Mouse (Mus musculus): ENCODE data around the gene Mpv17l. TPM values are rescaled to one million over a fixed set of nuclear protein-coding genes. Genes with fewer than 3 reads are reported as not detected.
"Not testable (repeated sequence)": the region's sequence is repeated elsewhere in the genome, so short reads cannot be mapped to it uniquely, and the experiment has no call there.

Gene Mpv17l
- total RNA-seq, 2 experiments from 2014 or later: 0.74 to 1.3 TPM

DNA sequence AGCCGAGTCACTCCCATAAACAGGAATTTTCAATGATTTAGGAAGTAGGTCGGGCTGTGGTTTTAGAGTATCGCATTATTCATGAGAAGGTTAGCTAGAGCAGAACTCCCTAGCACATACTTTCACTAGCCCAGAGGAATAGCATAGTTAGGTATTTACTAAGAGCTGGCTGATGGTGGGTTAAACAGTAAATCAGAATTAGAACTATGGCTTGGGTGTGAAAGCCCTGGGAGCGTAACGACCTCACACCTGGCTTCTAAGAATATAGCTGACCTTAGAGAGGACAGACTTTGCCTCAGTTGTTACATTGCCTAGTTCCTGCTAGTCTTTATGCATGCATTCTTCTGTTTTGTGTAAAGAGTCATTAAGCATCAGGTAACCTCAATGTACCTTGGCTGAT is 20.0 kb downstream of the Mpv17l start:
- DNase-seq; intact Hi-C loops (cut with DNase I): not testable (repeated sequence)

GRCm38 (mm10) chr16:13927456-13928075 is 24.6 kb downstream of the Mpv17l start:
- intact Hi-C loops (cut with DNase I): no loop called here
- no peak for DNase-seq

DNA sequence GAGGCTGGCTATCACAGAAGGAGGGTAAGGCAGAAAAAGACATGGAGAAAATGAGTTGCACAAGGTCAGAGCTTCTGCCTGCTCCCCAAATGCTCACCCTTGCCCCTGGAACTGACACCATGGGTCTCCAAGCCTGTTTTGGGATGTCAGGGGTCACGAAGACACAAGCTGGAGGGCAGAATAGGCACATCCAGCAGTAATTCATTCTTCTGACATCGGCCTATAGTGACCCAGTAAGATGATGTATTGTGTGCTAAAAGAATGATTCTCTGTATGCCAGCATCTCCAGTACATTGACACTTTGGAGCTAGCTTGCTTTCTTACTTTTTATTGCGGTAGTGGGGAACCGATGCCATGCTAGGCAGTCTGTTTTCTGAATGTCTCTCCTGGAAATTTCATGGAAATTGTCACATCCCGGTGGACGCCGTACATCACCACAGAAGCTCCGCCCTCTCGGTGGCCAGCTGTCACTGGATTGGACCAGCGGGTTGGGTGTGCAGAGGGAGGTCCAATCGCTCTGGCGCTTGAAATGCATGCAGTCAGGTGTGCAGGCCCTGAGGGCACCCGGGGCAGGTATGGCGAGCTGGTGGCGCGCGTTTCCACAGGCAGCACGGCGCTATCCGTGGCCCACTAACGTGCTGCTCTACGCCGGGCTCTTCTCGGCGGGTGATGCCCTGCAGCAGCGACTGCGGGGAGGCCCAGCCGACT is 37.3 kb downstream of the Mpv17l start:
- intact Hi-C loops (cut with DNase I): no loop called here
- DNase-seq: peak; percentile 31 to 41

DNA sequence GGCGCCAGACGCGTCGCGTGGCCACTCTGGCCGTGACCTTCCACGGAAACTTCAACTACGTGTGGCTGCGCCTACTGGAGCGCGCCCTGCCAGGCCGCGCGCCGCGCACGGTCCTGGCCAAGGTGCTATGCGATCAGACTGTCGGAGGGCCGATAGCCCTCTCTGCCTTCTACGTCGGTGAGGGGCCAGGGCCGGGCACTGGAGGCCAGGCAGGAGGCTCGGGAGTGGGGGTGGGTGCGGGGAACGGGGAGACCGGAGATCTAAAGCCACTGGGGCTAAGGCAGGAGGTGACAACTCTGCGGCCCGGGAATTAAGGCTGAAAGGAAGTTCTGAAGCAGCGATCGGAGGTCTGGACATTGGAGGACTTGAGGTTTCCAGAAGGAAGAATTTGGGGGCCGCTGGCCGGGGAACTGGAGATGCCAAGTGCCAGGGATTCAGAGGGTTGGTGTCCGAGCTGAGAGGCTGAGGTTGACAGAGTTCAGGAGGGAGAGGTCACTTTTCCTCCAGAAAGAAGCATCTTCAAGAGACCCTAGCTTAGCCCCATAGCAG is 38.0 kb downstream of the Mpv17l start:
- no peak for DNase-seq

DNA sequence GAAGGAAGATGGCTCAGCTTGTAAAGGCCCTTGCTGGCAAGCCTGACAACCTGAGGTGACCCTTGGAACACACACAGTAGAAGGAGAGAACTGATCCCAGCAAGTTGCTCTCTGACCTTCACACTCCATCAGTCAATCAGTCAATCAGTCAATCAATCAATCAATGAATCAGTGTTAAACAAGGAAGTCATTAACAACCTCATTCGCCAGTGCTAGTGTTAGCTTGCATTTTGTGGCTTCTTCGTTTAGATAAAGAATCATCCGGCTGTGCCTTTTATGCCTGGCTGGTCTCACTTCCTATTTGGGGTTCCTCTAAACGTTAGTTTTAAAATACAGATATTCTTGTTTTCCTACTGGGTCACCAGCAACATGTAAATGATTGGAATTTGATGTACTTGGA is 41.2 kb downstream of the Mpv17l start:
- intact Hi-C loops (cut with DNase I): no loop called here
- no peak for DNase-seq

More for the DNA sequence above, 38.0 kb downstream of the Mpv17l start:
- intact Hi-C loops (cut with DNase I): no loop called here

GRCm38 (mm10) chr16:13944752-13945151 is 41.8 kb downstream of the Mpv17l start:
- intact Hi-C loops (cut with DNase I): no loop called here
- DNase-seq: no peak

- intact Hi-C loops (cut with DNase I): no loop called here
- no peak for DNase-seq
Measured at GRCm38 (mm10) chr16:13945153-13945552, 42.2 kb downstream of the Mpv17l start.

DNA sequence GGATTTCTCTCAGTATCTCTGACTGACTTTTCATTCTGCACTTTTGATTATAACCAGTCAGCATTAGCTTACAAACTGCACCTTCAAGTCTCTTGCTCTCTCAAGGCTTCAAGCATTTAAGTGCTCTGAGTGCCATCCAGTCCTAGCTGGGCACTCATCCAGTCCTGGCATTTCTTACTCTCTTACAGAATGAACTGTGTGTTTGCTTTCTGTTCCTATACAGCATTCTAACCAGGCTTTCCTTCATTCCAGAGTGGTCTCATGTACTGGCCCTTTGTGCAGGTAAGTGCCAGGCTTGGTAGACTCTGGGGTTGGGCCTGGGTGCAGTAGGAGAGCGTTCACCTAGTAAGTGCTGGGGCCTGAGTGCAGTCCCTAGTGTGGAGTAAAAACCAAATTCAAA is 43.3 kb downstream of the Mpv17l start:
- intact Hi-C loops (cut with DNase I): no loop called here
- DNase-seq: no peak

DNA sequence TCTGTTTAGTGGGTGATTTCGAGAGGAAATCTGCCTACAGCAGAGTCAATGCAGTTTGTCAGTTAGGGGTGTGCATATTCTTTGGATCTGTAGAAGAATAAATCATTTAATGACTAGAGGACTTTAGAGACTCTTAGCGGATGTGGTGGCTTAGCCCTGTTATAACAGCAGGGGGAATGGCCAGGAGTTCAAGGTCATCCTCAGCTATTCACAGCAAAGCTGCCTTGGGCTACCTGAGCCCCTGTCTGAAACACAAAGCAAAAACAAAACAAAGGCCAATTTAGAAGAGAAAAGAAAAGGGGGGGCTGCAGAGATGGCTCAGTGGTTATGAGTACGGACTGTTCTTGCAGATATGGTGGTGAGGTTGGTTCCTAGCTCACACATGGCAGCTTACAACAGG is 48.3 kb downstream of the Mpv17l start:
- DNase-seq: no peak
- intact Hi-C loops (cut with DNase I): no loop called here

DNA sequence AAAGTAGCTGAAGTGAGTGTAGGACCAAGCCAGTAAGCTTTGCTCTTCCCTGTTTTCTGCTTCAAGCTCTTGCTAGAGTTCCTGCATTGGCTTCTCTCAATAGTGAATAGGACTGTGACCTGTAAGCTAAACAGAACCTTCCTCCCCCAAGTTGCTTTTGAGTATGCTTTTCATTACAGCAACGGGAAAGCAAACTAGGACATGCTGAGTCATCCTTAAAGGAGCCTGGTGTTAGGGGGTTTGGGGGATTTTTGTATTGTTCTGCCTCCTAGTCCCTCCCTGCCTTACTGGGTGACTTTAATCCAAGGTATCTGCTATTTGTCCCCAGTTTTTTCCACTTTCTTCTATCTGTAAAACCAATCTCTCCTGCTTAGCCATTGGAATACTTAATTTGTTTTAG is 59.1 kb downstream of the Mpv17l start:
- no peak for DNase-seq
- intact Hi-C loops (cut with DNase I): no loop called here

GRCm38 (mm10) chr16:13969096-13969495 is 66.1 kb downstream of the Mpv17l start:
- DNase-seq: no peak
- intact Hi-C loops (cut with DNase I): no loop called here

DNA sequence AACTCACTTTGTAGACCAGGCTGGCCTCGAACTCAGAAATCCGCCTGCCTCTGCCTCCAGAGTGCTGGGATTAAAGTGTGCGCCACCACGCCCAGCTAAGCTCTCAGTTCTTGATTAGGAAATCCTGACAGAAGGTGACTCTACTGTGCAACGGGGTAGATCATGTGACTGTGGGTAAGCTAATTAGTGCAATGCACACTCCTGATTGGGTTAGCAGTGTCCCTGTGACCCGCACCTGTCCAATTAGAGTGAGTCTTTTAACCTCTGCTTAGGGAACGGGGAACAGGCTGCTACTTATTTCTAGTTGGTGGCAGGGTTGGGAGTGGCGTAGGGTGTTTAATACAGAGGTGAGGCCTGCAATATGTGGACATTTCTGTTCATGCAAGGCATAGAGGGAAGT is 69.1 kb downstream of the Mpv17l start:
- intact Hi-C loops (cut with DNase I): no loop called here
- no peak for DNase-seq

- intact Hi-C loops (cut with DNase I); DNase-seq: not testable (repeated sequence)
Measured at GRCm38 (mm10) chr16:13976358-13976896, 73.5 kb downstream of the Mpv17l start.

- DNase-seq; intact Hi-C loops (cut with DNase I): not testable (repeated sequence)
Measured at GRCm38 (mm10) chr16:13977026-13977425, 74.1 kb downstream of the Mpv17l start.

DNA sequence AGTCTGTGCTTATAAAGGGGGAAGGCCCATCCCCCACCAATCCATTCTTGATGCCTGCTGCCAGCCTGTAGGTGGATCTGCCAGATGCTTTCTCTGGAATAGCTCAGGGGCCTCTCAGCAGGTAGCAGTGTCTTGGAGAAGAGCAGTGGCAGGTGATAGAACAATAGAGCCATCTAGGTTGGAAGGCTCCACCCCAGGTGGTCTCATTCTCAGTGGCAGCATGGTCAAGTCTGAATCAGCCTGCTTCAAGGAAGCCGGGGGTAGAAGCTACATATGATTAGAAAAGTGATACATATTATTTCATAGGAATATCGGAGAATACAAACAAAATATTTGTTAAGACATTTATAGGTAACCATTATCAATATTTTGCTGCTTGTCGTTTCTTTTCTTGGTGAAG is 78.8 kb downstream of the Mpv17l start:
- intact Hi-C loops (cut with DNase I): not testable (repeated sequence)

DNA sequence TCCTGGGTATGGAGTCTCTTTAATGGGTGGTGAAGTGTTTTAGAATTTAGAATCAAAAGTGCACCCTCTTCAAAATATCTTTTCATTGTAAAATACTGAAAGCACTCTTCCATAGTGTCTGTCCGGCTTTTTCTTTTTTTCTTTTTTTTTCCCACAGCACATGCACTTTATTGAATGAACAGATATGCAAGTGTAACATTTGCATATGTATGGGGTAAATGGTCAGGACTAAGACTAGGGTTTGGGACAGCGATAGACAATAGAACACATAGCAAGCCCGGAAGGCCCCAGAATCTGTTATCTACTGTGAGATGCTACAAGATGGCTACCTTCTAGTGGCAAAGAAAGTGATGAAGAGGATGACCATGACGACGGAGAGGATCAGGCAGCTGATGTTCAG is 80.2 kb downstream of the Mpv17l start:
- intact Hi-C loops (cut with DNase I): no loop called here
- no peak for DNase-seq

More for the DNA sequence above, 78.8 kb downstream of the Mpv17l start:
- DNase-seq: not testable (repeated sequence)

- DNase-seq: no peak
- intact Hi-C loops (cut with DNase I): no loop called here
Measured at GRCm38 (mm10) chr16:13986197-13986573, 83.2 kb downstream of the Mpv17l start.

DNA sequence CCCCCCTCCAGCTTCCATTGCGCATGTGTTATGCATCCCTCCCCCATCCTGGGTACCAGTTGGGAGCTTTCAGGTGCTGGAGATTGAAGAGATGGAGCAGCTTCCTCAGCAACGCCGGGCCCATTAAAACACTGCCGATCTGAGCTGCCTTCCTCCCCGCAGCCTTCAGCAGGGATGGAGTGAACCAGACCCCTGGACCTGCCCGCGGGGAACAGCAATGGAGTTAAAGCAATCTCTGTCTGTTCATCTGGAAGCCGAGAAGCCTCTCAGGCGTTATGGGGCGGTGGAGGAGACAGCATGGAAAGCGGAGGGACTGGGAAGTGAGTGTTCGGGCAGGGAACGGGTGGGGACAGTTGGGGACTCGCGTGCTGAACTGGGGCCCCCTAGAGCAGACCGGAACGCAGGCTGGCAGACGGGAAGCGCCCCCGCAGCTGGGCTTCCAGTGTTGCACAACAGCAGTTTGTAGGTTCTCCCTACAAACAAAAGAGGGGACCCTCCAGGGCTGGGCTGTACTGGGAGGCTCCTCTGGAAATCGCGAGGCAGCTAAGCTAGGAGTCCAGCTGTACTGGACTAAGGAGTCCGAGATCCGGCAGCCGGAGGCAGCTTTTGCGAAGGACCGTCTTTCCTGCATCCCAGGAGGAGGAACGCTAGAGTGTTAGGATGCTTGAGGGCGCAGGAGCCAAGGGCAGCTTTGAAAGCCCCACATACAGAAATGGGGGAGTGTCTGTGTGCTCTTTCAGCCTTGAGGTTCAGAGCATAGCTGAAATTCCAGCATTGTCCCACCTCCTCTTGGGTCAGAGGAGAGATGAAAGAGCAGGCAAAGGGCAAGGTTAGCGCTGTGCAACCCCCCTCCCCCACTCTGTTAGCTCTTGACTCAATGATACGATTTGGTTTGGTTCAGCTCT is 83.9 kb downstream of the Mpv17l start, which contains the start of the genes 2900011O08Rik and Ifitm7:
TSS of gene 2900011O08Rik (plus strand) at position 31 of the 905 bp plus-strand sequence.
TSS of gene Ifitm7 (minus strand) at position 315 of the 905 bp plus-strand sequence.
- DNase-seq: peak; percentile 0 to 2
- intact Hi-C loops (cut with DNase I): no loop called here

DNA sequence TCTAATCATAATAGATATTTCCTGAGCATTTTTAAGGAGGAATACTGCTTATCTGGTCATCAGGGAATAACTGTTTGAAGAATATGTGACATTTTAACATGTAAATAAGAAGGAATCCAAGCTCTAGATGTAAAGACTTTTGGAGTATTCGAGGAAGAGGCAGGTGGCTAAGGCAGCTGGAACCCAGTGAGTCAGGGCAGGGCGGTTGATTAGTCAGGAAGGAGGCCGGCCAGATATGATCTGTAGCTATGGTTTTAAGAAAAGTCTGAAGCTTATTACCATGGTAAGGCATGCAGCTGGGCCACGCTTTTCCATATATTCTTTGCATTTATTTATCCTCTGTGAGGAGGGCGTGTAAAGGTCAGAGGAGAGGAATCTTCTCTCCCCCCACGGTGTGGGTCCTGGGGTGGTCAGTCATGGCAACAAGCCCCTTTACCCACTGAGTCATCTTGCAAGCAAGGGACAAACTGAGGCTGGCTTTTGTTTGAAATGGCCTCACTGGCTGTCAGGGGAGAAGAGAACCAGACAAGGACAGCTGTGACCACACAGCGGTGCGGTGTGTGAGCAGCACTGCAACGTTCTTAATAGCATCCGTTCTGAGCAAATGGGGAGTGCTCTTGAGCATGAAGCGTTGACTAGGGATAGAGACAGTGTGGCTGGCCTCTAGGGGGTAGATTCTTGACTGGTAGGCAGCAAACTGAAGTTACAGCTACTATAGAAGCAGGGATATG is 89.7 kb downstream of the Mpv17l start:
- no peak for DNase-seq
- intact Hi-C loops (cut with DNase I): no loop called here

DNA sequence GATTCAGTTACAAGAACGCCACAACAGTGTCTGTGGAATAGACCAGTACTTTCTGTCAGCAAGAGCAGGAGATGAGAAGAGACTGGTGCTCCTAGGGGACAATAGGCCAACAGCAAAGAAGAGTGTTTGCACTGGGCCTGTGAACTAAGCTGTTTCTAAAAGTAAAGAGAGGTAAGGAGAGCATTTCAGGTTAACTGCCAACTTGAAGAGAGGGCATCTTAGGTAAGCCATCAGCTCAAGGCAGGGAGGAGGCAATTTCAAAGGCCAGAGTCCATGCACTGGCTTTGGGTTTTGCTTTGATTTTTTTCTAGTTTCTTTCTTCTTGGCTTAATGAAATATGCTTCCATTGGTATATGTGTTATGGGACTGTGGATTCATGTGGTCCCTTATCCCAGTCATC is 91.1 kb downstream of the Mpv17l start:
- intact Hi-C loops (cut with DNase I): no loop called here
- no peak for DNase-seq
